Mouse (Mus musculus): ENCODE data around the gene Plxna4.

The Plxna4 gene

GRCm38 (mm10) chr6:32533962-32534740 is 53.8 kb downstream of the Plxna4 start:
- DNase-seq, result no peak

- no peak for DNase-seq
Measured at GRCm38 (mm10) chr6:32528081-32528570, 59.9 kb downstream of the Plxna4 start.

- peak; percentile 44 for DNase-seq
Measured at GRCm38 (mm10) chr6:32527518-32527917, 60.5 kb downstream of the Plxna4 start.

- DNase-seq, result peak; percentile 18
Measured at GRCm38 (mm10) chr6:32526762-32527161, 61.2 kb downstream of the Plxna4 start.

- DNase-seq, result peak; percentile 29
Measured at GRCm38 (mm10) chr6:32520097-32520496, 67.9 kb downstream of the Plxna4 start.

- no peak for DNase-seq
Measured at GRCm38 (mm10) chr6:32518617-32519016, 69.4 kb downstream of the Plxna4 start.

- DNase-seq, result no peak
Measured at GRCm38 (mm10) chr6:32514096-32514495, 73.9 kb downstream of the Plxna4 start.

GRCm38 (mm10) chr6:32512010-32512409 is 76.0 kb downstream of the Plxna4 start:
- peak; percentile 60 for DNase-seq

GRCm38 (mm10) chr6:32510924-32511323 is 77.1 kb downstream of the Plxna4 start:
- DNase-seq, result peak; percentile 92

- DNase-seq, result no peak
Measured at GRCm38 (mm10) chr6:32510491-32510890, 77.5 kb downstream of the Plxna4 start.

- no peak for DNase-seq
Measured at GRCm38 (mm10) chr6:32509046-32509445, 78.9 kb downstream of the Plxna4 start.

GRCm38 (mm10) chr6:32504963-32505362 is 83.0 kb downstream of the Plxna4 start:
- DNase-seq, result peak; percentile 73

- DNase-seq, result peak; percentile 73
Measured at GRCm38 (mm10) chr6:32501186-32501585, 86.8 kb downstream of the Plxna4 start.

- no peak for DNase-seq
Measured at GRCm38 (mm10) chr6:32498106-32498505, 89.9 kb downstream of the Plxna4 start.

- no peak for DNase-seq
Measured at GRCm38 (mm10) chr6:32496109-32496508, 91.9 kb downstream of the Plxna4 start.

GRCm38 (mm10) chr6:32495532-32495931 is 92.5 kb downstream of the Plxna4 start:
- no peak for DNase-seq

GRCm38 (mm10) chr6:32493557-32493956 is 94.4 kb downstream of the Plxna4 start:
- DNase-seq, result peak; percentile 74

GRCm38 (mm10) chr6:32487121-32487520 is 100.9 kb downstream of the Plxna4 start:
- no peak for DNase-seq

GRCm38 (mm10) chr6:32482469-32482868 is 105.5 kb downstream of the Plxna4 start:
- no peak for DNase-seq

GRCm38 (mm10) chr6:32480741-32481140 is 107.3 kb downstream of the Plxna4 start:
- peak; percentile 18 for DNase-seq

GRCm38 (mm10) chr6:32479765-32480164 is 108.2 kb downstream of the Plxna4 start:
- DNase-seq, result no peak

- DNase-seq, result peak; percentile 81
Measured at GRCm38 (mm10) chr6:32479193-32479758, 108.7 kb downstream of the Plxna4 start.

- no peak for DNase-seq
Measured at GRCm38 (mm10) chr6:32475958-32476357, 112.0 kb downstream of the Plxna4 start.

- DNase-seq, result no peak
Measured at GRCm38 (mm10) chr6:32472062-32472461, 115.9 kb downstream of the Plxna4 start.
